Mouse (Mus musculus): ENCODE data around the gene Stard9.
A peak's percentile ranks its signal among the peaks of the same experiment; 100 is the strongest.

Gene Stard9

GRCm38 (mm10) chr2:120628886-120629735 is at the start of gene Stard9:
Gene Stard9 (plus strand): TSS chr2:120629121.
- peak; percentile 97 for DNase-seq

DNA sequence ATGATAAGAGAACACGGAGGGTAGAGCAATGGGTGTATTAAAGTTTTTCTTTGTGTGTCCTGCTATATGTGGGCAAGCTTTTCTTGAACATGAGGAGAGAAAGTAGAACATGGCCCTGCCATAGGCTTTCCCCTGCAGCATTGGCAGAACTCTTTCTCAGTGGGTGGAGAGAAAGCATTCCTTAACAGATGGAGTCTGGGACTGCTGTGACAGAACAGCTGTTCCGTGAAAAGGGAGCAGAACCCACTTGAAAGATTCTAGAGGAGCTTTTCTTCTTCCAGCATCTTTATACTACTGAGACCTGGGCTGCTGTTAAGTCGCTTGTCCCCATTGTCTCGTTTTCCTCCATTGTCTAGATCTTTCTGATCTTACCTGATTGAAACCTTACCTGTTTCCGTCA is 39.2 kb upstream of the Stard9 start:
- no peak for DNase-seq

DNA sequence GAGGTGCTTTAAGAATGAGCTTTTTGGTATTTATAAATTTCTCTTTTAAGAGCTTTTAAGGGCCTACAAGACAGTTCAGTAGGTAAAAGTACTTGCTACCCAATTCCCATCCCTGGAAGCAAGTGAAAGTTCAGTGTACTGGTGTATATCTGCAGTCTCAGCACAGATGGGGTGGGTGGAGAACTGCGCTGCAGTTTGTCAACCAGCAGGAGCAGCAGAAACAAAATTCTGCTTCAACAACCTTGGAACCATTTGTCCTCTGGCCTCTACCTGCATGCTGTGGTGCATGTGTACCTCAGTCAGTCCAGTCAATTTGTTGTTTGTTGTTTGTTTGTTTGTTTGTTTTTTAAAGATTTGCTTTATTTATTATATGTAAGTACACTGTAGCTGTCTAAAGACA is 36.7 kb upstream of the Stard9 start:
- DNase-seq: no peak

- DNase-seq: no peak
Observed at GRCm38 (mm10) chr2:120597734-120598133, 31.2 kb upstream of the Stard9 start.

- DNase-seq: no peak
Observed at GRCm38 (mm10) chr2:120599506-120599905, 29.4 kb upstream of the Stard9 start.

- DNase-seq: no peak
Observed at GRCm38 (mm10) chr2:120606021-120606690, 22.8 kb upstream of the Stard9 start.

- peak; percentile 93 for DNase-seq
Observed at GRCm38 (mm10) chr2:120608830-120609723, 19.8 kb upstream of the Stard9 start, which contains the start of the genes Haus2 and Lrrc57. Gene Haus2 (plus strand): TSS chr2:120609383. Gene Lrrc57 (minus strand): TSS chr2:120609520.

DNA sequence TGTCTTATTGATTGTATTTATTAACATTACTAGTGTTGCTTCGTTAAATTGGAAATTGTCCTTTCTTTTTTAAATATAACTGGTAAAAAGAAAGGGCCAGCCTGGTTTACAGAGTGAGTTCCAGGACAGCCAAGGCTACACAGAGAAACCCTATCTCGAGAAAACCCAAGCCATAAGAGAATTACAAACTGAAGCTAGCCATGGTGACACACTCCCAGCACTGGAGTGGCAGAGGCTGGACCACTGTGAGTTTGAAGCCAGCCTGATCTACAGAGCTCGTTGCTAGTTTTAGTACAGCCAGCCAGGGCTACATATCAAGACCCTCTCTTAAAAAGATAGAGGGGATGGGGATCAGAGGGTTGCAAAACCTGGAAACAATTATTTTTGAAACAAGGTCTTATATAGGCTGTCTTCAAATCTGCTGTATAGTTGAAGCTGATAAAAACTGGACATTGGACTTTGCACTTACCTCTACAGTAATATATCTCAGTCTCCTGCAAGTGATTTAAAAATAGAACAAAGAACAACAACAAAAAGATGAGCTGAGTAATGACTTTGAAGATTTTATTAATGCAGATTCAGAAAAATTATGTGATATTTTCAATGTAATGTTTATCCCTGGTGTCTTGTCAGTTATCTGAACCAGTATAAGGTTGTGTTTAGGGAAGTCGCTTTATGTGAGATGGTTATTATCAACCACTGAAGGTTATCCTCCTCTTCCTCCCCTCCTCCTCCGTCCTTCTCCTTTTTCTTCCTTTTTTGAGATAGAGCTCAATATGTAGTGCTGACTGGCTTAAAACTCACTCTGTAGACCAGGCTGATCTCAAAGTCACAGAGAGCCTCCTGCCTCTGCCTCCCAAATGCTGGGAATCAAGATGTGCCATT is 12.4 kb upstream of the Stard9 start:
- DNase-seq: no peak

DNA sequence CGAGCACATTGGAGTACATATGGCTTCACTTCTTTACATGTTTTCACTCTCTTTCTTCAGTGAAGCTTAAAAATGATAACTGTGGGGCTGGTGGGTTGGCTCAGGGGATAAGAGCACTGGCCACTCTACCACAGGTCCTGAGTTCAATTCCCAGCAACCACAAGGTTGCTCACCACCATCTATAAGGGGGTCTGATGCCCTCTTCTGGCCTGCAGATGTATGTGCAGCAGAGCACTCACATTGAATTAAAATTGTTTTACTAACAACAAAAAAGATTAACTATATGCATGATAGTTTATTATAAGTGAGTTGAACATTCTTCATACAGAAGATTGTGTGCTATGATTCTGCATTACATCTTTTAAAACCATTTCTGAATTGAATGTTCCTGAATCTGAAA is 9.4 kb upstream of the Stard9 start:
- no peak for DNase-seq

GRCm38 (mm10) chr2:120622920-120623319 is 6.0 kb upstream of the Stard9 start:
- no peak for DNase-seq

DNA sequence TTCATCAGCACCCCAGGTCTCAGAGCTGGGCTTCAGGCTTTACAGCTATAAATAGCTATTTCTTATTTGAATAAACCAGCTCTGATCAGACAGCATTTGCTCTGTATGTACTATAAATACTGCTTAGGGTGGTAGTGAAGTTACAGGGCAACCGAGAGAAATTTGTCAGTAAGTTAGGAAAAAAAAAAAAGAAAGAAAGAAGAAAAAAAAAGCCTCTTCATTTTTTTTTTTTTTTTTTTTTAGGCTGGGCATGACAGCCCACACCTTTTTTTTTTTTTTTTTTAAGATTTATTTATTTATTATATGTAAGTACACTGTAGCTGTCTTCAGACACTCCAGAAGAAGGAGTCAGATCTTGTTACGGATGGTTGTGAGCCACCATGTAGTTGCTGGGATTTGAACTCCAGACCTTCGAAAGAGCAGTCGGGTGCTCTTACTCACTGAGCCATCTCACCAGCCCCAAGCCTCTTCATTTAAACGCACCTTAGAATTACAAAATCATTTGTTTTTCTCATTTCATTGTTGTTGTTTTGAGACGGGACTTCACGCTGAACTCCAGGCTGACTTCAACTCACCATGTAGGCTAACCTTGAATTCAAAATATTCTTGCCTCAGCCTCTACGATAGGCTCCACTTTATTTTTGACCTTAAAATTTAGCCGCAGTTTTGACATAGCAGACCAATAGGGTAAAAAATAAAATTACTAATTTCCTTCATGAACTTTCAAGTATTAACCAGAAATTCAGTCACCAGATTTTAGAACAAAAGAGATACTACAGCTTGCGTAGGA is 650 bp upstream of the Stard9 start:
- no peak for DNase-seq

GRCm38 (mm10) chr2:120630246-120630645 is 1.3 kb downstream of the Stard9 start:
- DNase-seq: no peak

DNA sequence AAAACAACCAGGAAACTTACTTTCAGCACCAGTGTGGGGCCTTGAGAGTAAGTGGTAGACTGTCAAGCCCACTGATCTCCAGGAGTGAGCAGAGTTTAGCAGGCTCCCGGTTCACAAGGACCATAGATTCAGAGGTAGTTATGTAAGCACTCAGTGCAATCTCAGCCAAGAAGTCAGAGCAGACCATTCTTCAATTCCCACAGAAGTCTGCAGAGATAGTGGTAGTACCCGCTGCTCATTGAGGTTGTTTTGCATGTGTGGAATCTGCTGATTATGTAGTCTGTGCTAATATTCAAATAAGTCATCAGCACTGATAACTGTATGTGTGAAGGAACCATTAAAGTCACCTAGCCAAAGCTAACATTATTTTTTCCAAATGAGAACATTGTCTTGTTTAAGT is 1.7 kb downstream of the Stard9 start:
- no peak for DNase-seq

DNA sequence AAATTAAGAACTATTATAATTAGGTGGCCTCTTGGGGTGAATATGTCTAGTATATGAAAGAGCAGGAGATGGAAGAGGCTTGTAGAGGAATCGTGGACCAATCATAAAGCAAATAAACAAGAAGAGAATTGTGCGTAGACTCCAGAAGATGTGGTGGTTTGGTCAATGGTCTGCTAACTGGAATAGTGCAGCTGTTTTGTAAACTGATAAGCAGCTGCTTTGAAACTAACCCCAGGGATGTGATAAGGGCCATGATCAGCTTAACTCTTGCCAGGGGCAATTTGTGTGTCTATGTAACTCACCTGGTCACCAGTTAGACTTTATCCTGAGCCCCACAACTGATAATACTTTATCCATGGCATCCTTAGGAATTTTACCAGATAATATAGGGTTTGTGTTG is 2.6 kb downstream of the Stard9 start:
- no peak for DNase-seq

GRCm38 (mm10) chr2:120631957-120632356 is 3.0 kb downstream of the Stard9 start:
- peak; percentile 47 for DNase-seq

DNA sequence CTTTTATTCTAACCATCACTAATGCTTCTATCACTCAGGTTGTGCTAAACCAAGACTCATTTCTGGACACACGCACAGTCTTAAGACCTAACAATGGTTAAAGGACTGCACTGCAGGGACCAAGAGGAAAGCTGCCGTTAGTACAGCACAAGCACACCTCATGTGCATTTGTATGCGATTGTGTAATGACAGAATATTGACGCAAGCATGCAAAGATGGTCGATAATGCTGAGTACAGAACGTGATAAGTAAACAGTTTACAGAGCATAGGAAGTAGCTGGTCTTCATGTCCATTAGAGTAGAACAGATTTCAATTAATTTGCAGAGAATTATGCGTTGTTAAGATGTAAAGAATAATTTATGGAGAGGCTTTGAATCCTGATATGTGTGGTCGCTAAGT is 11.9 kb downstream of the Stard9 start:
- DNase-seq: no peak

GRCm38 (mm10) chr2:120643836-120644235 is 14.9 kb downstream of the Stard9 start:
- peak; percentile 64 for DNase-seq

- peak; percentile 63 for DNase-seq
Observed at GRCm38 (mm10) chr2:120646777-120647176, 17.9 kb downstream of the Stard9 start.

GRCm38 (mm10) chr2:120652256-120652924 is 23.5 kb downstream of the Stard9 start:
- no peak for DNase-seq

- DNase-seq: no peak
Observed at GRCm38 (mm10) chr2:120652925-120653284, 24.0 kb downstream of the Stard9 start.

- DNase-seq: no peak
Observed at GRCm38 (mm10) chr2:120654693-120655092, 25.8 kb downstream of the Stard9 start.

Measured in lung, postnatal 14 days (tissue).